Mouse (Mus musculus): Measurements from ENCODE around the gene Rgcc. TPM values are rescaled to one million over a fixed set of nuclear protein-coding genes. Genes with fewer than 3 reads are reported as not detected.

Rgcc gene
- polyA plus RNA-seq, 1 experiment from 2014 or later: 70.7 TPM

GRCm38 (mm10) chr14:79278927-79279326, 22.5 kb downstream of the Rgcc start:
- Histone ChIP-seq H3K4me3 (replicated peaks; ENCODE audit: low read depth, low read length) (no peak overlapping the region), H3K27ac (no peak overlapping the region), H3K9ac (ENCODE audit: low read depth, low read length) (no peak overlapping the region), H3K4me2 (ENCODE audit: low read length) (no peak overlapping the region), H3K4me1 (replicated peaks; ENCODE audit: insufficient read depth, low read length) (0 out of 2 replicates have a peak, but pooled peaks cover 13% of the 10 kb centered on the region), H3K36me3 (ENCODE audit: insufficient read depth, low read length) (no peaks in the 10 kb centered on the region), H3K9me3 (replicated peaks; ENCODE audit: low read length) (no peaks in the 10 kb centered on the region), H3K27me3 (ENCODE audit: insufficient read depth, low read length) (no peaks in the 10 kb centered on the region)
- ATAC-seq (replicated peaks; ENCODE audit: low FRiP score, low read depth) (no peak), DNase-seq (ENCODE audit: low spot score) (no peak)
- WGBS: 65% methylated on average over 4 of the region's 4 CpGs
- no peak for TF ChIP-seq CTCF (IDR thresholded peaks at IDR 0.05; ENCODE audit: low read depth)

GRCm38 (mm10) chr14:79277922-79278321, 23.5 kb downstream of the Rgcc start:
- DNase-seq (ENCODE audit: low spot score) (no peak), ATAC-seq (replicated peaks; ENCODE audit: low FRiP score, low read depth) (no peak)
- H3K4me2 ChIP-seq (ENCODE audit: low read length): no peak overlapping the region
- H3K9ac ChIP-seq (ENCODE audit: low read depth, low read length): no peak overlapping the region
- no peaks in the 10 kb centered on the region for H3K27me3 ChIP-seq (ENCODE audit: insufficient read depth, low read length)
- TF ChIP-seq CTCF (IDR thresholded peaks at IDR 0.05; ENCODE audit: low read depth): no peak
- 0 out of 2 replicates have a peak, but pooled peaks cover 13% of the 10 kb centered on the region for H3K4me1 ChIP-seq (replicated peaks; ENCODE audit: insufficient read depth, low read length)
- no peak overlapping the region for H3K4me3 ChIP-seq (replicated peaks; ENCODE audit: low read depth, low read length)
- H3K27ac ChIP-seq: no peak overlapping the region
- no peaks in the 10 kb centered on the region for H3K9me3 ChIP-seq (replicated peaks; ENCODE audit: low read length)
- WGBS: 53% methylated on average over 7 of the region's 7 CpGs
- no peaks in the 10 kb centered on the region for H3K36me3 ChIP-seq (ENCODE audit: insufficient read depth, low read length)

- WGBS: 62% methylated on average over 8 of the region's 8 CpGs
- Histone ChIP-seq H3K36me3 (ENCODE audit: insufficient read depth, low read length) (no peaks in the 10 kb centered on the region), H3K27ac (no peak overlapping the region), H3K4me2 (ENCODE audit: low read length) (no peak overlapping the region), H3K27me3 (ENCODE audit: insufficient read depth, low read length) (no peaks in the 10 kb centered on the region), H3K9ac (ENCODE audit: low read depth, low read length) (no peak overlapping the region), H3K4me1 (replicated peaks; ENCODE audit: insufficient read depth, low read length) (0 out of 2 replicates have a peak, but pooled peaks cover 13% of the 10 kb centered on the region), H3K9me3 (replicated peaks; ENCODE audit: low read length) (no peaks in the 10 kb centered on the region), H3K4me3 (replicated peaks; ENCODE audit: low read depth, low read length) (no peak overlapping the region)
- no peak for DNase-seq (ENCODE audit: low spot score)
- TF ChIP-seq CTCF (IDR thresholded peaks at IDR 0.05; ENCODE audit: low read depth): no peak
- ATAC-seq (replicated peaks; ENCODE audit: low FRiP score, low read depth): no peak
Observed at GRCm38 (mm10) chr14:79275870-79276395, 25.5 kb downstream of the Rgcc start.

- no peak overlapping the region for H3K9ac ChIP-seq (ENCODE audit: low read depth, low read length)
- no peak overlapping the region for H3K4me2 ChIP-seq (ENCODE audit: low read length)
- no peak overlapping the region for H3K4me3 ChIP-seq (replicated peaks; ENCODE audit: low read depth, low read length)
- no peak for TF ChIP-seq CTCF (IDR thresholded peaks at IDR 0.05; ENCODE audit: low read depth)
- ATAC-seq (replicated peaks; ENCODE audit: low FRiP score, low read depth) (no peak), DNase-seq (ENCODE audit: low spot score) (no peak)
- 0 out of 2 replicates have a peak, but pooled peaks cover 13% of the 10 kb centered on the region for H3K4me1 ChIP-seq (replicated peaks; ENCODE audit: insufficient read depth, low read length)
- no peaks in the 10 kb centered on the region for H3K36me3 ChIP-seq (ENCODE audit: insufficient read depth, low read length)
- H3K27ac ChIP-seq: no peak overlapping the region
- WGBS: 16% methylated on average over 3 of the region's 3 CpGs
- H3K9me3 ChIP-seq (replicated peaks; ENCODE audit: low read length): no peaks in the 10 kb centered on the region
- H3K27me3 ChIP-seq (ENCODE audit: insufficient read depth, low read length): no peaks in the 10 kb centered on the region
Observed at GRCm38 (mm10) chr14:79275441-79275840, 26.0 kb downstream of the Rgcc start.

GRCm38 (mm10) chr14:79273697-79274477, 27.6 kb downstream of the Rgcc start:
- no peak overlapping the region for H3K4me2 ChIP-seq (ENCODE audit: low read length)
- H3K9me3 ChIP-seq (replicated peaks; ENCODE audit: low read length): no peaks in the 10 kb centered on the region
- H3K36me3 ChIP-seq (ENCODE audit: insufficient read depth, low read length): no peaks in the 10 kb centered on the region
- H3K9ac ChIP-seq (ENCODE audit: low read depth, low read length): no peak overlapping the region
- 0 out of 2 replicates have a peak, but pooled peaks cover 8% of the 10 kb centered on the region for H3K4me1 ChIP-seq (replicated peaks; ENCODE audit: insufficient read depth, low read length)
- H3K27ac ChIP-seq: peak overlapping the region; percentile 63; the same call in 1 of the 2 replicates
- H3K4me3 ChIP-seq (replicated peaks; ENCODE audit: low read depth, low read length): no peak overlapping the region
- no peak; the same call in 1 of the 2 replicates for ATAC-seq (replicated peaks; ENCODE audit: low FRiP score, low read depth)
- no peaks in the 10 kb centered on the region for H3K27me3 ChIP-seq (ENCODE audit: insufficient read depth, low read length)
- TF ChIP-seq CTCF (IDR thresholded peaks at IDR 0.05; ENCODE audit: low read depth): no peak
- WGBS: 51% methylated on average over 15 of the region's 15 CpGs
- no peak for DNase-seq (ENCODE audit: low spot score)

- Histone ChIP-seq H3K4me1 (replicated peaks; ENCODE audit: insufficient read depth, low read length) (0 out of 2 replicates have a peak, but pooled peaks cover 8% of the 10 kb centered on the region), H3K27me3 (ENCODE audit: insufficient read depth, low read length) (no peaks in the 10 kb centered on the region), H3K36me3 (ENCODE audit: insufficient read depth, low read length) (no peaks in the 10 kb centered on the region), H3K4me3 (replicated peaks; ENCODE audit: low read depth, low read length) (no peak overlapping the region), H3K9me3 (replicated peaks; ENCODE audit: low read length) (no peaks in the 10 kb centered on the region), H3K9ac (ENCODE audit: low read depth, low read length) (no peak overlapping the region), H3K4me2 (ENCODE audit: low read length) (no peak overlapping the region), H3K27ac (peak overlapping the region; percentile 27; the same call in 1 of the 2 replicates)
- WGBS: 72% methylated on average over 9 of the region's 9 CpGs
- no peak for ATAC-seq (replicated peaks; ENCODE audit: low FRiP score, low read depth)
- no peak for DNase-seq (ENCODE audit: low spot score)
- TF ChIP-seq CTCF (IDR thresholded peaks at IDR 0.05; ENCODE audit: low read depth): no peak
Observed at GRCm38 (mm10) chr14:79272991-79273390, 28.5 kb downstream of the Rgcc start.
